Mouse (Mus musculus) spleen, adult 2 months (tissue): ENCODE data around the gene Cse1l. TPM values are rescaled to one million over a fixed set of nuclear protein-coding genes. Genes with fewer than 3 reads are reported as not detected.

Experiments
- DNase-seq, 2 experiments: peaks; one replicate each; pipeline versions ENCODE4 v3.0.0 to v3.0.0-alpha.2; 2012 to 2021; ENCODE audit warnings: low spot score in 2 of 2, low read depth in 1 of 2
- H3K27ac ChIP-seq: fragments of 200-500 bp; 2 replicates; pipeline ENCODE4 v1.5.1; 2012; ENCODE audit warnings: low read length, inconsistent platforms; ENCODE audit not compliant: insufficient read depth
- H3K27me3 ChIP-seq: fragments of 200-500 bp; 2 replicates; pipeline ENCODE4 v1.6.1; 2012; ENCODE audit warnings: mild to moderate bottlenecking, moderate library complexity, low read length, inconsistent platforms; ENCODE audit not compliant: control insufficient read depth, insufficient read depth
- H3K36me3 ChIP-seq: fragments of 200-500 bp; 2 replicates; pipeline ENCODE4 v1.6.1; 2012; ENCODE audit warnings: mild to moderate bottlenecking, low read length, inconsistent platforms; ENCODE audit not compliant: control insufficient read depth, insufficient read depth
- H3K4me1 ChIP-seq: fragments of 200-500 bp; 2 replicates; pipeline ENCODE4 v1.6.1; 2011; ENCODE audit warnings: inconsistent platforms; ENCODE audit not compliant: control insufficient read depth, insufficient read depth, insufficient read length
- H3K4me3 ChIP-seq: fragments of 200-500 bp; 2 replicates; pipeline ENCODE4 v1.5.1; 2011; ENCODE audit warnings: mild to moderate bottlenecking, inconsistent platforms; ENCODE audit not compliant: insufficient read depth, insufficient read length; ENCODE audit errors: extremely low read depth
- CTCF ChIP-seq: fragments of 200-500 bp; IDR thresholded peaks from 2 replicates; pipeline ENCODE4 v1.5.1; 2011; ENCODE audit warnings: mild to moderate bottlenecking, inconsistent platforms; ENCODE audit not compliant: insufficient read depth, insufficient read length, insufficient replicate concordance; ENCODE audit errors: extremely low read depth
- POLR2A ChIP-seq: fragments of 200-500 bp; IDR thresholded peaks from 2 replicates; pipeline ENCODE4 v1.6.1; 2011; ENCODE audit warnings: low read depth, low read length, inconsistent platforms
- WGBS: fragments of 180-500 bp; shearing (Covaris S2); methylation state at CpG from one replicate; pipeline ENCODE4 v1.1.7; 2018; 5-methylcytosine and 5-hydroxymethylcytosine counted together
- polyA plus RNA-seq: library from polyadenylated mRNA; depleted of rRNA; stranded (reverse); fragments of >200 nt; gene quantifications from 2 replicates; pipeline ENCODE4 v1.2.3, GENCODE M21; 2012

Cse1l gene
- polyA plus RNA-seq, 1 experiment: 12.1 TPM

DNA sequence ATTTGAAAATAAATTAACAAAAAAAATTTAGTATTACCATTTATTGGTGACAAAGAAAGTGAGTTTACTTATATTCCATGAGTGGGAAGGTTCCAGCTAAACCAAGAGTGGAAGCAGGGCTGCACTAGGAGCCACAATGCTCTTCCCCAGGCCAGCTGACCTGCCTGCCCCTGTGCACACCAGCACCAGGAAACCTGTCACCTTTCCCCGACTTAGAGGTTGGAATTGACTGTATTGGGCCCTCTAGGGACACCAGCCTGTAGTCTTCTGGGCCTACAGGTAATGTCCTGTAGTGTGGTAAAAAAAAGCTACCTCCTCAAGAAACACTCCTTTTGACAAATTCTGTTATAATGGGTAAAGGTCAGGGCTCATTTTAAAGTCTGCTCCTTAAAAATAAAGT is 42.4 kb downstream of the Cse1l start:
- no peaks in the 10 kb centered on the region for H3K27me3 ChIP-seq
- DNase-seq: no peak
- no peaks in the 10 kb centered on the region for H3K4me1 ChIP-seq
- WGBS: 70% methylated on average over 1 of the region's 1 CpGs
- H3K27ac ChIP-seq: no peak overlapping the region
- no peak overlapping the region for H3K4me3 ChIP-seq
- TF ChIP-seq CTCF (no peak), POLR2A (no peak)
- H3K36me3 ChIP-seq: peaks cover 58% of the 10 kb centered on the region

DNA sequence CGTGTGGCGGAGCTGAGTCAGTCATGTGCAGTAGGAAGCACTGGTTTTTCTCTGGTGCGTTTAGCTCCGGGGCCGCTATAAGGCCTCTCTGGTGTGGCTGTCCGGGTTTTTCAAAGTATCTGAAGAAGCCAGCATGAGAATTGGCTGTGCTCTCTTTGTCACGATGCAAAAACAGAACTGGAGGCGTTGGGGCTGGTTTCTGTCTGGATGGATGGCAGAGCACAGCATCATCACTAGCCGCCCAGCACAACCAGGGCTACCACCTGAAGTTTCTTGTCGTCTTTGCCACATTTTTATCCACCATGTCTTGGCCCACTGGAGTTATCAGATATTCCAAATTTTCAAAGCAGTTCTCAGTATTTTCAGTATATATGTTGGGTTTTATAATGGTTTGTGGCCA is 43.1 kb downstream of the Cse1l start:
- 89% methylated on average over 10 of the region's 10 CpGs for WGBS
- no peaks in the 10 kb centered on the region for H3K27me3 ChIP-seq
- DNase-seq: no peak
- no peaks in the 10 kb centered on the region for H3K4me1 ChIP-seq
- peaks cover 55% of the 10 kb centered on the region for H3K36me3 ChIP-seq
- no peak overlapping the region for H3K4me3 ChIP-seq
- no peak for TF ChIP-seq CTCF
- TF ChIP-seq POLR2A: no peak
- H3K27ac ChIP-seq: no peak overlapping the region

GRCm38 (mm10) chr2:166950853-166951648 is 45.2 kb downstream of the Cse1l start:
- 88% methylated on average over 14 of the region's 14 CpGs for WGBS
- TF ChIP-seq POLR2A (no peak), CTCF (no peak)
- peaks cover 52% of the 10 kb centered on the region for H3K36me3 ChIP-seq
- H3K4me1 ChIP-seq: no peaks in the 10 kb centered on the region
- no peaks in the 10 kb centered on the region for H3K27me3 ChIP-seq
- H3K27ac ChIP-seq: no peak overlapping the region
- H3K4me3 ChIP-seq: no peak overlapping the region
- DNase-seq: no peak

GRCm38 (mm10) chr2:166952151-166952550 is 46.3 kb downstream of the Cse1l start:
- H3K36me3 ChIP-seq: peaks cover 49% of the 10 kb centered on the region
- TF ChIP-seq POLR2A: no peak
- no peak for TF ChIP-seq CTCF
- no peak overlapping the region for H3K27ac ChIP-seq
- DNase-seq: no peak
- no peaks in the 10 kb centered on the region for H3K4me1 ChIP-seq
- H3K4me3 ChIP-seq: no peak overlapping the region
- H3K27me3 ChIP-seq: no peaks in the 10 kb centered on the region
- 91% methylated on average over 6 of the region's 6 CpGs for WGBS

GRCm38 (mm10) chr2:166956805-166957204 is 51.0 kb downstream of the Cse1l start:
- Histone ChIP-seq H3K27me3 (no peaks in the 10 kb centered on the region), H3K4me1 (no peaks in the 10 kb centered on the region), H3K36me3 (peaks cover 32% of the 10 kb centered on the region), H3K4me3 (no peak overlapping the region), H3K27ac (no peak overlapping the region)
- WGBS: 56% methylated on average over 7 of the region's 7 CpGs
- TF ChIP-seq CTCF: no peak
- TF ChIP-seq POLR2A: no peak
- peak; percentile 34 to 47 for DNase-seq

DNA sequence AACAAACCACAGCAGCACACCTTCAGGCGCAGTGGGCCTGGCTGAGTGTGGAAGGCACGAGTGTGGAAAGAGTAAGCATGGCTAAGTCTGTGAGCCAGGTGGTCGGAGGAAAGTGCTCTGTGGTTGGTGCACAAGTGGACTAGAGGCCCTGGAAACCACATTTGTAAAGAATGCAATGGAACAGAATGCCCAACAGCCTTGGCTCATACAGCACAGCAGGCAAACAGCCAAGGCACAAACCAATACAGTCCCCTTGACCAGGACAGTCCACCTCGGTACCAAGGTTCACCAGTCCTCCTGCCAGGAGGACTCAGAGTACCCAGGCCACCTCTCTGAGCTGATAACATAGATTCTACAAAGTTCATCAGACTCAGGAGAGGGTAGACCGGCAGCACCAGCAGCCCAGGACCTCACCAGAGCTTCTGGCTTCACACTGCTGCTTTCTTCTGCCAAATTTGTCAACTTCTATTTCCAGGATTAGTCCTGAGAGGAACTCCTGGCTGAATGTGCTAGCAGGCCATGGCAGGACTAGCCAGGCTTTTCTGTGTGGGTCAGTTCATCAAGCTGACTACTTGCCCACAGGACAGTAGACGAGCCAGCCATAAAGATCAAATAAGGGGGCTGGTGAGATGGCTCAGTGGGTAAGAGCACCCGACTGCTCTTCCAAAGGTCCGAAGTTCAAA is 54.9 kb downstream of the Cse1l start:
- no peak overlapping the region for H3K27ac ChIP-seq
- H3K4me3 ChIP-seq: no peak overlapping the region
- no peak for DNase-seq
- peaks cover 3% of the 10 kb centered on the region; the same call in 1 of the 2 replicates for H3K4me1 ChIP-seq
- H3K27me3 ChIP-seq: no peaks in the 10 kb centered on the region
- peaks cover 23% of the 10 kb centered on the region for H3K36me3 ChIP-seq
- TF ChIP-seq CTCF: no peak
- TF ChIP-seq POLR2A: no peak
- 88% methylated on average over 8 of the region's 8 CpGs for WGBS

DNA sequence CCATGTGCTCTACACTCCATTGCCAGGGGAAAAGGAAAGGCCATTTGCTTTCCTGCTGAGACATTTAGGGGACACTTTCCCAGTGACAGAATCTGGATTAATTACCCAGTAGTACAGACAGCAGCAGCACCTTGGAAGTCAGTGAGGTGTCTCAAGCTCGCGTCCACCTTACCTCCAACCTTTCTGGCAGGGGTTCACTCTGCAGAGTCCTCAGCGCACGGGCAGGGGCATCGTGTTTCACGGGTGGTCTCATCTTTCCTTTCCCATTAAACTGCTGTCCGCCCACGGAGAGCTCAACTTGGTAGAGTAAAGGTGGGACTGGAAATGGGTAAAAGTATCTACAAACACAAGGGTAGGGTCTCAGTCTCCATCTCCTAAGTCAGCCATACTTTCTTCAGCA is 57.4 kb downstream of the Cse1l start:
- no peak overlapping the region for H3K27ac ChIP-seq
- 95% methylated on average over 8 of the region's 8 CpGs for WGBS
- peaks cover 17% of the 10 kb centered on the region for H3K36me3 ChIP-seq
- no peak overlapping the region for H3K4me3 ChIP-seq
- DNase-seq: no peak
- peaks cover 9% of the 10 kb centered on the region for H3K4me1 ChIP-seq
- H3K27me3 ChIP-seq: no peaks in the 10 kb centered on the region
- TF ChIP-seq POLR2A: no peak
- no peak for TF ChIP-seq CTCF
